Comparison of ENCODE assay signal across 24 mouse cellular contexts in the genomic region with DNA sequence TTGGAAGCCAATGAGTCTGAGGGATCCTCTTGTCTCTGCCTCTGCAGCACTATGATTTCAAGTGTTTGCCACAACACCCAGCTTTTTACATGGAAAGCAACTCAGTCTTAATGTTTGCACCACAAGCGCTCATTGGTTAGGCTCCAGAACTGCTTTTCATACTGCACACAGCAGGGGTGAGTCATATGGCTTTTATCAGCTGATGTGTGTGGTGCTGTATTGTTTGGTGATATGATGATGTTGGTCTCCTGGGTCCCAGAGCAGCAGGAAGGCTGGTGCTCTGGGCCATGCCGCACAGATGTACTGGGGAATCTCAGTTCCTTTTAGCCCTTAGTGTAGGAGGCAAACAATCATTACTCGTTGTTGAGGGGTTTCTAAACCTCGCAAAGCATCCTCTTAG.
DNase-seq lines count a peak whose midpoint lies in the region; ATAC-seq and TF ChIP-seq lines count a peak whose summit lies in the region.
"Had no signal": no experiment of that assay in that cellular context is flagged by ENCODE, and none has a peak within 500 bp of the region (broad histone marks: within the 10 kb centered on the region; RNA-seq: fewer than 3 reads in every experiment).

No protein-coding gene starts in this region.

- H3K9ac ChIP-seq in forebrain, embryonic 15.5 days (replicated peaks) = no peak overlapping the region
- no peak overlapping the region for H3K9ac ChIP-seq in forebrain, embryonic 13.5 days
- no peak overlapping the region for H3K9ac ChIP-seq in midbrain, embryonic 13.5 days (replicated peaks)
- no peak overlapping the region for H3K9ac ChIP-seq in midbrain, postnatal 0 days (replicated peaks; ENCODE audit: low read length, poor library complexity, severe bottlenecking)
- no peak overlapping the region for H3K9ac ChIP-seq in CH12.LX (ENCODE audit: insufficient read depth, low read depth)
- H3K9ac ChIP-seq in midbrain, embryonic 16.5 days (ENCODE audit: low read depth, low read length) = no peak overlapping the region
- H3K9ac ChIP-seq: heart, embryonic 12.5 days; liver, embryonic 14.5 days; lung, embryonic 14.5 days had no signal

- 0 out of 2 replicates have a peak, but pooled peaks have one; percentile 15 for ATAC-seq in forebrain, embryonic 15.5 days (replicated peaks)
- no peak for ATAC-seq in forebrain, embryonic 13.5 days
- ATAC-seq in midbrain, embryonic 13.5 days = peak; percentile 49; the same call in 1 of the 2 replicates
- ATAC-seq in midbrain, postnatal 0 days (ENCODE audit: low FRiP score) = no peak
- no peak for ATAC-seq in midbrain, embryonic 16.5 days
- ATAC-seq: intestine, postnatal 0 days had no signal

- WGBS in forebrain, embryonic 15.5 days = 67% methylated on average over 4 of the region's 4 CpGs
- 78% methylated on average over 4 of the region's 4 CpGs for WGBS in forebrain, embryonic 13.5 days
- 74% methylated on average over 4 of the region's 4 CpGs for WGBS in midbrain, embryonic 13.5 days
- 58% methylated on average over 4 of the region's 4 CpGs for WGBS in midbrain, postnatal 0 days
- WGBS in midbrain, embryonic 16.5 days = 68% methylated on average over 4 of the region's 4 CpGs

- no peaks in the 10 kb centered on the region for H3K27me3 ChIP-seq in forebrain, embryonic 15.5 days
- H3K27me3 ChIP-seq in forebrain, embryonic 13.5 days = no peaks in the 10 kb centered on the region
- H3K27me3 ChIP-seq in midbrain, embryonic 13.5 days = no peaks in the 10 kb centered on the region
- no peaks in the 10 kb centered on the region for H3K27me3 ChIP-seq in midbrain, postnatal 0 days (ENCODE audit: insufficient read depth, low read length)
- no peaks in the 10 kb centered on the region for H3K27me3 ChIP-seq in CH12.LX (replicated peaks)
- H3K27me3 ChIP-seq in midbrain, embryonic 16.5 days (ENCODE audit: control insufficient read depth, insufficient read depth, low read depth, low read length) = no peaks in the 10 kb centered on the region
- H3K27me3 ChIP-seq: heart, embryonic 12.5 days had no signal

- TF ChIP-seq EP300 in CH12.LX (IDR thresholded peaks at IDR 0.05; ENCODE audit: low read length) = no peak

- no peaks in the 10 kb centered on the region for H3K36me3 ChIP-seq in forebrain, embryonic 15.5 days
- H3K36me3 ChIP-seq in forebrain, embryonic 13.5 days (ENCODE audit: poor library complexity, severe bottlenecking) = no peaks in the 10 kb centered on the region
- no peaks in the 10 kb centered on the region for H3K36me3 ChIP-seq in midbrain, embryonic 13.5 days
- H3K36me3 ChIP-seq in midbrain, postnatal 0 days (ENCODE audit: insufficient read depth, low read length) = no peaks in the 10 kb centered on the region
- H3K36me3 ChIP-seq in CH12.LX (replicated peaks in 1 of 2; ENCODE audit: control insufficient read depth in 1 of 2, insufficient read depth in 1 of 2, low read length in 1 of 2) = no peaks in the 10 kb centered on the region
- H3K36me3 ChIP-seq in midbrain, embryonic 16.5 days (ENCODE audit: control insufficient read depth, insufficient read depth, low read length) = no peaks in the 10 kb centered on the region
- H3K36me3 ChIP-seq: heart, embryonic 12.5 days had no signal

- H3K4me2 ChIP-seq in forebrain, embryonic 15.5 days (replicated peaks) = no peak overlapping the region
- H3K4me2 ChIP-seq in forebrain, embryonic 13.5 days = no peak overlapping the region
- no peak overlapping the region for H3K4me2 ChIP-seq in midbrain, embryonic 13.5 days (replicated peaks)
- no peak overlapping the region for H3K4me2 ChIP-seq in midbrain, postnatal 0 days (ENCODE audit: low read depth, low read length, poor library complexity, severe bottlenecking)
- H3K4me2 ChIP-seq in CH12.LX (ENCODE audit: insufficient read depth, low read depth, poor library complexity, severe bottlenecking) = no peak overlapping the region
- H3K4me2 ChIP-seq in midbrain, embryonic 16.5 days (ENCODE audit: low read length) = no peak overlapping the region
- H3K4me2 ChIP-seq: heart, embryonic 12.5 days; lung, embryonic 14.5 days had no signal

- no peaks in the 10 kb centered on the region for H3K79me2 ChIP-seq in CH12.LX (replicated peaks; ENCODE audit: control insufficient read depth, extremely low read depth, insufficient read depth, poor library complexity, severe bottlenecking)

- H3K4me1 ChIP-seq in forebrain, embryonic 15.5 days = peaks cover 23% of the 10 kb centered on the region
- H3K4me1 ChIP-seq in forebrain, embryonic 13.5 days = peaks cover 35% of the 10 kb centered on the region
- peaks cover 36% of the 10 kb centered on the region for H3K4me1 ChIP-seq in midbrain, embryonic 13.5 days (replicated peaks)
- 0 out of 2 replicates have a peak, but pooled peaks cover 8% of the 10 kb centered on the region for H3K4me1 ChIP-seq in midbrain, postnatal 0 days (ENCODE audit: insufficient read depth, low read length)
- H3K4me1 ChIP-seq in CH12.LX (ENCODE audit: control insufficient read depth in 1 of 2, insufficient read depth in 2 of 2) = peaks cover 0 to 45% of the 10 kb centered on the region in 2 experiments; a peak in 2 of 4 replicates
- peaks cover 21% of the 10 kb centered on the region for H3K4me1 ChIP-seq in midbrain, embryonic 16.5 days (ENCODE audit: control insufficient read depth, insufficient read depth, low read length)

- no peak overlapping the region for H3K4me3 ChIP-seq in forebrain, embryonic 15.5 days
- H3K4me3 ChIP-seq in forebrain, embryonic 13.5 days = no peak overlapping the region
- H3K4me3 ChIP-seq in midbrain, embryonic 13.5 days (replicated peaks) = no peak overlapping the region
- no peak overlapping the region for H3K4me3 ChIP-seq in midbrain, postnatal 0 days (ENCODE audit: low read depth, low read length)
- H3K4me3 ChIP-seq in CH12.LX (replicated peaks in 1 of 3; ENCODE audit: low read depth in 2 of 3, low read length in 2 of 3, poor library complexity in 1 of 3) = no peak overlapping the region
- no peak overlapping the region for H3K4me3 ChIP-seq in midbrain, embryonic 16.5 days (ENCODE audit: low read depth, low read length)
- H3K4me3 ChIP-seq: erythroblast, embryonic 14.5 days; heart, adult 2 months; heart, embryonic 12.5 days had no signal

- H3K9me3 ChIP-seq in forebrain, embryonic 15.5 days = no peaks in the 10 kb centered on the region
- H3K9me3 ChIP-seq in forebrain, embryonic 13.5 days (replicated peaks) = no peaks in the 10 kb centered on the region
- H3K9me3 ChIP-seq in midbrain, embryonic 13.5 days = no peaks in the 10 kb centered on the region
- H3K9me3 ChIP-seq in midbrain, postnatal 0 days (ENCODE audit: low read length) = no peaks in the 10 kb centered on the region
- H3K9me3 ChIP-seq in CH12.LX (replicated peaks; ENCODE audit: low read length) = no peaks in the 10 kb centered on the region
- H3K9me3 ChIP-seq in midbrain, embryonic 16.5 days (replicated peaks; ENCODE audit: control insufficient read depth, low read length, poor library complexity, severe bottlenecking) = no peaks in the 10 kb centered on the region
- H3K9me3 ChIP-seq: heart, embryonic 12.5 days had no signal

- dilution Hi-C loops in CH12.LX (cut with MboI; ENCODE audit: extremely low pct_ligation_motif_present, extremely low pct_unique_long_range_greater_than_20kb, low sequenced_read_pairs) = no loop called here

- in situ Hi-C loops in CH12.LX (cut with MboI; ENCODE audit: low pct_ligation_motif_present, low pct_unique_long_range_greater_than_20kb, low sequenced_read_pairs) = no loop called here

- TF ChIP-seq POLR2A in CH12.LX (IDR thresholded peaks at IDR 0.05; ENCODE audit: low read depth, low read length) = no peak

- TF ChIP-seq CTCF in midbrain, postnatal 0 days (IDR thresholded peaks at IDR 0.05) = no peak
- TF ChIP-seq CTCF in CH12.LX (conservative IDR thresholded peaks at IDR 0.05 in 1 of 2, IDR thresholded peaks at IDR 0.05 in 1 of 2; ENCODE audit: low read depth in 2 of 2, low read length in 2 of 2) = no peak

- TF ChIP-seq RAD21 in CH12.LX (IDR thresholded peaks at IDR 0.05; ENCODE audit: low read depth, low read length) = no peak

- DNase-seq in midbrain, postnatal 0 days (ENCODE audit: low spot score) = no peak
- DNase-seq in CH12.LX (ENCODE audit: extremely low read depth) = peak; percentile 55
- DNase-seq in thymus, postnatal 4 days = no peak
- DNase-seq: adrenal gland, postnatal 25 days; cerebellum, adult 2 months; cerebellum, postnatal 14 days; heart, adult 2 months; heart, postnatal 4 days; kidney, adult 9 months; kidney, postnatal 10 days; liver; lung, embryonic 14.5 days; lung, postnatal 14 days; right cerebral cortex, postnatal 4 days; thymus, adult 2 months; thymus, postnatal 36 days had no signal

- no peak overlapping the region for H3K27ac ChIP-seq in forebrain, embryonic 15.5 days (replicated peaks)
- H3K27ac ChIP-seq in forebrain, embryonic 13.5 days = no peak overlapping the region
- peak overlapping the region; percentile 51 for H3K27ac ChIP-seq in midbrain, embryonic 13.5 days
- no peak overlapping the region for H3K27ac ChIP-seq in midbrain, postnatal 0 days (ENCODE audit: low read depth, low read length)
- H3K27ac ChIP-seq in CH12.LX (ENCODE audit: insufficient read depth, low read depth) = no peak overlapping the region
- H3K27ac ChIP-seq in midbrain, embryonic 16.5 days (ENCODE audit: low read length) = peak overlapping the region; percentile 47
- H3K27ac ChIP-seq: heart, adult 2 months; liver, embryonic 14.5 days had no signal

TF ChIP-seq in CH12.LX, 34 proteins besides CTCF, POLR2A, EP300 and RAD21:
- TF ChIP-seq MXI1 (IDR thresholded peaks at IDR 0.05; ENCODE audit: low read depth, low read length) (no peak), ETS1 (conservative IDR thresholded peaks at IDR 0.05; ENCODE audit: low read depth, low read length) (peak; percentile 63)

Comparison
In these comparisons a context has a peak if more than half of its experiments do, and no peak if none do; other contexts are left out.
1. ATAC-seq: peak in forebrain, embryonic 15.5 days (single experiment) and midbrain, embryonic 13.5 days (single experiment); none in forebrain, embryonic 13.5 days (single experiment), midbrain, postnatal 0 days (single experiment) and midbrain, embryonic 16.5 days (single experiment).
2. H3K27ac ChIP-seq: peak in midbrain, embryonic 13.5 days (single experiment) and midbrain, embryonic 16.5 days (single experiment); none in forebrain, embryonic 15.5 days (single experiment), forebrain, embryonic 13.5 days (single experiment), midbrain, postnatal 0 days (single experiment) and CH12.LX (single experiment).